In the genomic region with DNA sequence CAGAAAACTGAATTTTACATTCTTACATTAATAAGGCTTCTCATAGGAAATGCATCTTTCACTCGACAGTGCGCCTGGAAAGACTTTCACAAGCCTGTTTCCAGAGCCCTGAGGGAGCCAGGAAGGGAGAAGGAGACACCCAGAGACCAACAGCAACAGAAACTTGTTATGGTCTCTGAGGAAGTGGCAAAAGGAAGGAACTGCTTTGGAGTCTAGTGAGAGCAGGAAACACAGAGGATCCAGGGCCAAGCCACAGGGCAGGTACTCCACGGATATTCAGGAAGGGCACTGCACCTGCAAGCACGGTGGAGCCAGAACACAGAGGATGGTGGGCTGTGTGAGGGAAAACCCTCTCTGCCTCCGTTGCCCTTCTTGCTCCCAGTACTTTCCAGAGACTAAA, we compare ENCODE assay signal across 11 mouse cellular contexts.
A peak's percentile ranks its signal among the peaks of the same experiment; 100 is the strongest.
DNase-seq lines count a peak whose midpoint lies in the region; ATAC-seq lines count a peak whose summit lies in the region.
"Had no signal": no experiment of that assay in that cellular context is flagged by ENCODE, and none has a peak within 500 bp of the region (broad histone marks: within the 10 kb centered on the region; RNA-seq: fewer than 3 reads in every experiment).

No protein-coding gene starts in this region.

- peak; percentile 3 for DNase-seq in adrenal gland, adult 2 months
- no peak for DNase-seq in adrenal gland, adult 18-20 months (ENCODE audit: low spot score in 2 of 2)
- DNase-seq in kidney, postnatal 10 days = peak; percentile 27
- DNase-seq in heart, postnatal 25 days (ENCODE audit: low spot score) = peak; percentile 10
- DNase-seq in lung, postnatal 25 days (ENCODE audit: low spot score) = peak; percentile 18
- no peak for DNase-seq in left cerebral cortex, adult 8-10 months (ENCODE audit: low spot score in 2 of 2)
- DNase-seq: cerebellum, adult 2 months had no signal

- no peaks in the 10 kb centered on the region for H3K9me3 ChIP-seq in kidney, embryonic 15.5 days (replicated peaks)
- H3K9me3 ChIP-seq in hindbrain, embryonic 16.5 days (ENCODE audit: control insufficient read depth, low read length) = no peaks in the 10 kb centered on the region
- H3K9me3 ChIP-seq: forebrain, embryonic 12.5 days; limb, embryonic 13.5 days had no signal

- H3K9ac ChIP-seq in kidney, embryonic 15.5 days = no peak overlapping the region
- H3K9ac ChIP-seq in hindbrain, embryonic 16.5 days (ENCODE audit: low read depth, low read length) = no peak overlapping the region
- H3K9ac ChIP-seq: forebrain, embryonic 12.5 days; limb, embryonic 13.5 days had no signal

- intact Hi-C loops in heart, postnatal 25 days (cut with DNase I) = no loop called here

- H3K36me3 ChIP-seq in kidney, embryonic 15.5 days = no peaks in the 10 kb centered on the region
- no peaks in the 10 kb centered on the region for H3K36me3 ChIP-seq in hindbrain, embryonic 16.5 days (ENCODE audit: control insufficient read depth, insufficient read depth, low read length)
- H3K36me3 ChIP-seq: forebrain, embryonic 12.5 days; limb, embryonic 13.5 days had no signal

- no peak overlapping the region for H3K4me2 ChIP-seq in kidney, embryonic 15.5 days
- no peak overlapping the region for H3K4me2 ChIP-seq in hindbrain, embryonic 16.5 days (ENCODE audit: low read length)
- H3K4me2 ChIP-seq: forebrain, embryonic 12.5 days; limb, embryonic 13.5 days had no signal

- no peak overlapping the region for H3K27ac ChIP-seq in kidney, embryonic 15.5 days
- H3K27ac ChIP-seq in hindbrain, embryonic 16.5 days (ENCODE audit: low read depth, low read length) = no peak overlapping the region
- H3K27ac ChIP-seq: forebrain, embryonic 12.5 days; limb, embryonic 13.5 days had no signal

- no peak overlapping the region for H3K4me3 ChIP-seq in kidney, embryonic 15.5 days (replicated peaks)
- no peak overlapping the region for H3K4me3 ChIP-seq in hindbrain, embryonic 16.5 days (ENCODE audit: low read length)
- H3K4me3 ChIP-seq: forebrain, embryonic 12.5 days; limb, embryonic 13.5 days had no signal

- H3K4me1 ChIP-seq in kidney, embryonic 15.5 days = no peaks in the 10 kb centered on the region
- H3K4me1 ChIP-seq in hindbrain, embryonic 16.5 days (ENCODE audit: control insufficient read depth, insufficient read depth, low read depth, low read length) = no peaks in the 10 kb centered on the region
- H3K4me1 ChIP-seq: limb, embryonic 13.5 days had no signal

- WGBS in kidney, embryonic 15.5 days = 76% methylated on average over 5 of the region's 5 CpGs
- 77% methylated on average over 5 of the region's 5 CpGs for WGBS in hindbrain, embryonic 16.5 days

- no peak for ATAC-seq in kidney, embryonic 15.5 days (replicated peaks; ENCODE audit: low FRiP score)
- no peak for ATAC-seq in hindbrain, embryonic 16.5 days

- H3K27me3 ChIP-seq in kidney, embryonic 15.5 days = no peaks in the 10 kb centered on the region
- no peaks in the 10 kb centered on the region for H3K27me3 ChIP-seq in hindbrain, embryonic 16.5 days (replicated peaks; ENCODE audit: control insufficient read depth, insufficient read depth, low read length)
- H3K27me3 ChIP-seq: forebrain, embryonic 12.5 days; limb, embryonic 13.5 days had no signal

Comparison
In these comparisons a context has a peak if more than half of its experiments do, and no peak if none do; other contexts are left out.
1. DNase-seq: peak in adrenal gland, adult 2 months (single experiment), kidney, postnatal 10 days (single experiment), heart, postnatal 25 days (single experiment) and lung, postnatal 25 days (single experiment); none in adrenal gland, adult 18-20 months (0 of 2) and left cerebral cortex, adult 8-10 months (0 of 2).